Mouse (Mus musculus): ENCODE results near the gene Olfr611. TPM values are rescaled to one million over a fixed set of nuclear protein-coding genes. Genes with fewer than 3 reads are reported as not detected.
"Not testable (repeated sequence)": the region's sequence is repeated elsewhere in the genome, so short reads cannot be mapped to it uniquely, and the experiment has no call there.

Olfr611 gene
- not detected in 2 replicates for polyA plus RNA-seq (2016; fragmentation: Nextera tagmentation; extraction: Ambion mirVana)

DNA sequence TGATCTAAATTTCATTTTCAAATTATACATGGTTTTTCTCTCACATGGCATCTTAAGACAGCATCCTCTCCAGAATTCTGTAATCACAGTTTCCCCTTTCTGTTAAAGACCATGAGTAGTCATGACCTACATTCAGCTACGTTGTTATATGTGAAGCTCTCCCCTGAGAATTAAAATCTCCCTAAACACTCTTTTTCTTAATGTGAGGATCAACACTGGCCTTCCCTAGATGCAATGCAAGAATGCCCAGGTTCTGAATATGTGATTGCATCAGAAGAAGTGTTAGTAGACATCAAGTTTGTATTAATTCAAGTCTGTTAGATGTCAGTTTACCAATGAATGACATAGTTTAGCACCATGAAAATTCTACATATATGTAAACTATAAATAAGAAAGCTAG, at the start of gene Olfr611:
Gene Olfr611 (minus strand): TSS at position 101 of the 400 bp plus-strand sequence.
- not testable (repeated sequence) for H3K4me2 ChIP-seq (replicated peaks); H3K27me3 ChIP-seq; H3K9me3 ChIP-seq (replicated peaks); H3K4me3 ChIP-seq; H3K27ac ChIP-seq; H3K9ac ChIP-seq; H3K36me3 ChIP-seq; ATAC-seq (ENCODE audit: low FRiP score); H3K4me1 ChIP-seq
- 67% methylated on average over 1 of the region's 1 CpGs for WGBS

DNA sequence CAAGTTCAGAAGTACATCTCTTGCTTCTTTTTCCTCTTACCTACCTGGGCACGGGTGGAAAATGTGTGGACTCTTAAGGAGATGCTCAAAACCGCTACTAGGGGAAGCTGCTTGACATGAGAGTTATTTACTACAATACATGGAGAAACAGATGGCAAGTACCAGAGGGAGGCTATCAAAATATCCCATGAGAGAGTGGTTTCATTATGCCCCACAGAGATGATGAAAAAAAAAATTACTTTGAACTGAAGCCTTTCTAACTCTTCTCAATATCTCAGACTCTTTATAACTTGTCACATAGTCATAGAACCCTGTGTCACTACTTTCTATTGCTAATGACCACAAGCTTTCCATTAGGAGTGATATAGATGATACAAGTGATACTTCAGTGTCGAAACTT, 48.4 kb upstream of the Olfr611 start, which contains the start of gene Olfr616:
Gene Olfr616 (minus strand): TSS at position 101 of the 400 bp plus-strand sequence.
- H3K4me2 ChIP-seq (replicated peaks), result no peak within 1 kb of the TSS
- no peak within 1 kb of the TSS for H3K27ac ChIP-seq
- no peak within 1 kb of the TSS for H3K4me3 ChIP-seq
- no peak within 1 kb of the TSS for H3K9ac ChIP-seq
- ATAC-seq (ENCODE audit: low FRiP score), result no peak
- 80% methylated on average over 3 of the region's 3 CpGs for WGBS
- no peaks in the 10 kb centered on the region for H3K36me3 ChIP-seq
- no peaks in the 10 kb centered on the region for H3K4me1 ChIP-seq
- no peaks in the 10 kb centered on the region for H3K9me3 ChIP-seq (replicated peaks)
- no peaks in the 10 kb centered on the region for H3K27me3 ChIP-seq

DNA sequence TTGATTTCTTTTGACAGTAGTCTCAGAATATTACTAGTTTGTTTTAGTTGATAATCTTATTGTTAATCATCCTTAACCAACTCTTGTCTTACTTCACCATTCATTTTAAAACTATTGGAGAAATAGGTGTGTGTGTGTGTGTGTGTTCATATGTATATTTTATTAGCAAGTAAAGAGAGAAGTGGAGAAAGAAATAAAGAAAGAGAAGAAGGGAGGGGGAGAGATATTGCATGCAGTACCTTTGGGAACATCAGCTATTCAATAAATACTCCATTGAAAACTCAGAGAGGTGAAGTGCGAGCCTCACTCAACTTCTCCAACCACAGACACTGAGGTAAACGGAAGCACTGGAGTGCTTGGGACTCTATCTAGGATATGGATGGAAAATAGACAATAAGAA, 35.1 kb upstream of the Olfr611 start, which contains the start of gene Olfr615:
Gene Olfr615 (plus strand): TSS at position 301 of the 400 bp plus-strand sequence.
- WGBS, result 84% methylated on average over 2 of the region's 2 CpGs
- H3K4me2 ChIP-seq (replicated peaks), result no peak within 1 kb of the TSS
- H3K4me1 ChIP-seq, result no peaks in the 10 kb centered on the region
- no peaks in the 10 kb centered on the region for H3K9me3 ChIP-seq (replicated peaks)
- no peak for ATAC-seq (ENCODE audit: low FRiP score)
- H3K27ac ChIP-seq, result no peak within 1 kb of the TSS
- no peak within 1 kb of the TSS for H3K4me3 ChIP-seq
- H3K36me3 ChIP-seq, result no peaks in the 10 kb centered on the region
- H3K27me3 ChIP-seq, result no peaks in the 10 kb centered on the region
- no peak within 1 kb of the TSS for H3K9ac ChIP-seq

DNA sequence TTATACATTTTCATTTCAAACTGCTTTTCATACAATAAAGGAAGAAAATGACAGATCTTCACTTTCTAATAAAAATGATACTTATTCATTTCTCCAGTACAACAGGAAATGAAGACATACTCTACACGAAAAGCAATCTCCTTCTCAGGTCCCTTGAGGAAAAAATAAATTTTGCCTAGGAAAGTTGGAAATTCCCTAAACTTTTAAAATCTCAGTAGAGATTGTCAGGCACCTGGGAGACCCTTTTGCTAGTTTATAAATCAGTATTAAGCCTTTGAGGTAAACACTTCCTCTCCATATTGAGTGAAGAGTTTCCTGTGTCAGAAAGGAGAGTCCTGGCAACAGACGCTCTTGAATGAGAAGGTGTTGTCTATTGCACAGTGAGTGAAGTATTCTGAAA, 27.1 kb upstream of the Olfr611 start, which contains the start of gene Olfr613:
Gene Olfr613 (plus strand): TSS at position 301 of the 400 bp plus-strand sequence.
- H3K27ac ChIP-seq, result no peak within 1 kb of the TSS
- 83% methylated on average over 2 of the region's 2 CpGs for WGBS

DNA sequence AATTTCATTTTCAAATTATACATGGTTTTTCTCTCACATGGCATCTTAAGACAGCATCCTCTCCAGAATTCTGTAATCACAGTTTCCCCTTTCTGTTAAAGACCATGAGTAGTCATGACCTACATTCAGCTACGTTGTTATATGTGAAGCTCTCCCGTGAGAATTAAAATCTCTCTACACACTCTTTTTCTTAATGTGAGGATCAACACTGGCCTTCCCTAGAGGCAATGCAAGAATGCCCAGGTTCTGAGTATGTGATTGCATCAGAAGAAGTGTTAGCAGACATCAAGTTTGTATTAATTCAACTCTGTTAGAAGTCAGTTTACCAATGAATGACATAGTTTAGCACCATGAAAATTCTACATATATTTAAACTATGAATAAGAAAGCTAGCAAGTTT, 22.0 kb upstream of the Olfr611 start, which contains the start of gene Olfr612:
Gene Olfr612 (minus strand): TSS at position 101 of the 400 bp plus-strand sequence.
- WGBS, result 87% methylated on average over 2 of the region's 2 CpGs
- not testable (repeated sequence) for H3K9ac ChIP-seq; H3K4me1 ChIP-seq; H3K4me2 ChIP-seq (replicated peaks); H3K4me3 ChIP-seq; H3K9me3 ChIP-seq (replicated peaks); H3K27ac ChIP-seq; H3K27me3 ChIP-seq; ATAC-seq (ENCODE audit: low FRiP score); H3K36me3 ChIP-seq

More for the DNA sequence above, 27.1 kb upstream of the Olfr611 start, which contains the start of gene Olfr613:
- H3K4me2 ChIP-seq (replicated peaks), result no peak within 1 kb of the TSS
- H3K9ac ChIP-seq, result no peak within 1 kb of the TSS
- H3K4me1 ChIP-seq, result no peaks in the 10 kb centered on the region
- H3K36me3 ChIP-seq, result no peaks in the 10 kb centered on the region
- no peak within 1 kb of the TSS for H3K4me3 ChIP-seq
- no peaks in the 10 kb centered on the region for H3K9me3 ChIP-seq (replicated peaks)
- no peak for ATAC-seq (ENCODE audit: low FRiP score)
- H3K27me3 ChIP-seq, result no peaks in the 10 kb centered on the region

DNA sequence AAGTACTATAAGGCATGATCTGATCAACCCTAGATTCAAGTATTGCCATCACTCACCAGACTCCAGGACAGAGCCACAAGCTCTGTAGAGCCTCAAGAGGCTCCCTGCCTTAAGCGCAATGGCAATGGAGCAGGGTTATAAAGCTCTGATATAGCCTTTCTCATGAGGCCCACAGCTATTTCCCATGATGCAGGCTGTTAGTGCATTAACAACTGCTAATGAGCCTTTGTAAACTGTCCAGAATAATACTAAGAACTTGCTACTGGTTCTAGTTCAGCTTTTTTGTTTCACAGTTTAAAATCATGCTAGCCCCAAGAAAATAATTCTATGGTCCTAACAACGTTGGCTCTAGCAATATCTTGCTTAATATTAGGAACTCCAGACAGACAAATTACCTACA, 8.6 kb downstream of the Olfr611 start, which contains the start of gene Olfr610:
Gene Olfr610 (minus strand): TSS at position 101 of the 400 bp plus-strand sequence.
- no peak for ATAC-seq (ENCODE audit: low FRiP score)
- Histone ChIP-seq H3K4me2 (replicated peaks) (no peak within 1 kb of the TSS), H3K4me1 (no peaks in the 10 kb centered on the region), H3K9ac (no peak within 1 kb of the TSS), H3K36me3 (no peaks in the 10 kb centered on the region), H3K27me3 (no peaks in the 10 kb centered on the region), H3K9me3 (replicated peaks) (no peaks in the 10 kb centered on the region), H3K4me3 (no peak within 1 kb of the TSS), H3K27ac (no peak within 1 kb of the TSS)
- WGBS, result 84% methylated on average over 2 of the region's 2 CpGs

DNA sequence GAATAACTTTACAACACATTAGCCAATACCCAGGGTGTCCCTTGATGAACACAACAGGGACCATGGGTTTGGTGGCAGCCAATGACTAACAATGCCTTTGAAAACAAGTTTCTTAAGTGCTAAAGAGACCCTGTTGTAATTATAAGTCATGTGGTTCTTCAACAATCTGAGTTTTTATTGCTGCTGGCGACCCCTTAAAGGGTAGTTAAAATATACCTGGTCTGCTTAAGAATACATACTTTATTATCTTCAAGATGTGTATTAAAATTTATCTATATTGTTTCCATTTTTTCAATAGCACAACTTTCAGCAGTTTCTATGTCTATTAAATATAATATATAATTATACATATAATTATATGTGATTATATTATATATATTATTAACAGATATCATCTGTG, 22.7 kb downstream of the Olfr611 start, which contains the start of gene Olfr609:
Gene Olfr609 (minus strand): TSS at position 101 of the 400 bp plus-strand sequence.
- Histone ChIP-seq H3K4me1 (no peaks in the 10 kb centered on the region), H3K9me3 (replicated peaks) (no peaks in the 10 kb centered on the region), H3K27me3 (no peaks in the 10 kb centered on the region), H3K4me3 (no peak within 1 kb of the TSS), H3K27ac (no peak within 1 kb of the TSS), H3K36me3 (no peaks in the 10 kb centered on the region), H3K4me2 (replicated peaks) (no peak within 1 kb of the TSS), H3K9ac (no peak within 1 kb of the TSS)
- ATAC-seq (ENCODE audit: low FRiP score), result no peak
- 62% methylated on average over 1 of the region's 1 CpGs for WGBS

DNA sequence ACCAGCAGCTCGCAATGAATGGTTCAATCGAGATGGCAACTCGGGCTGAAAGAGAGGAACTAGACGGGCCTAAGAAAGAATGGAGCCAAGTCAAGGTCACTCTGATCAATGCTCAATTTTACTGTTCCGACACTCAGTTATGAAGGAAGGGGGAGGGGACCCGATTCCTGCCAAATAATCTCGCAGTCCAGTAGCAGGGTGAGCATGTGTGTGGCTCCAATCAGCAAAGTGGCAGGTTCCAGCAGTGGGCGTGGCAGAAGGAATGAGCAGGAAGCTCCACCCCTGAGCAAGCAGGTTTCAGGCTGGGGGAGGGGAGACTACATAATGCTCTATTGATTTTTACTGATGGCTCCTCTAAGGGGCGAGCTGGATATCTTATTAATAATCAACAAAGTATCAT, 43.5 kb downstream of the Olfr611 start:
- not testable (repeated sequence) for ATAC-seq (ENCODE audit: low FRiP score); H3K27me3 ChIP-seq
- WGBS, result 85% methylated on average over 9 of the region's 9 CpGs

DNA sequence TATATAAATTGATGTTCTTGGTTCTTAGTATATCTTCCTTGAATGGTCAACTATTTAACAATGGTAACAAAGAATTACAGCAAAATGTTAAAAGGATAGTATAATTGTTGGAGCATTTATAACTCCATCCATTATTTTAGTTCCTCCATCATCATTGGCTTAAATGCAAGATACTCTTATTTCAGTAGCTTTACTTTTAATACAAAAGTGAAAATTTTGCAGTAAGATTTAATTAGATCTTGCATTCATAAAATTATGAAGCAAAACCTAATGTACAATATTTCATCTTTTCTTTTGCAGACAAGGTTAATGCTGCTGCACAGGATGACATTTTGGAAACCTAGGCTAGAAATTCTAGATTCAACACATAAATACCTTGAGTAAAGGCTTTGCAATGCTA, 51.1 kb downstream of the Olfr611 start, which contains the start of gene Olfr608:
Gene Olfr608 (plus strand): TSS at position 301 of the 400 bp plus-strand sequence.
- H3K36me3 ChIP-seq, result no peaks in the 10 kb centered on the region
- H3K4me2 ChIP-seq (replicated peaks), result no peak within 1 kb of the TSS
- H3K9ac ChIP-seq, result no peak within 1 kb of the TSS
- no peak for ATAC-seq (ENCODE audit: low FRiP score)
- no peak within 1 kb of the TSS for H3K4me3 ChIP-seq
- no peaks in the 10 kb centered on the region for H3K27me3 ChIP-seq
- H3K4me1 ChIP-seq, result no peaks in the 10 kb centered on the region
- 0 out of 2 replicates have a peak, but pooled peaks cover 4% of the 10 kb centered on the region for H3K9me3 ChIP-seq (replicated peaks)
- no peak within 1 kb of the TSS for H3K27ac ChIP-seq

More for the DNA sequence above, 43.5 kb downstream of the Olfr611 start:
- H3K27ac ChIP-seq; H3K9ac ChIP-seq; H3K4me3 ChIP-seq; H3K9me3 ChIP-seq (replicated peaks); H3K36me3 ChIP-seq; H3K4me2 ChIP-seq (replicated peaks); H3K4me1 ChIP-seq: not testable (repeated sequence)

Other genes starting within 250 kb of the Olfr611 start
- gene Olfr596, start 215.2 kb downstream of the Olfr611 start, polyA plus RNA-seq (2016; fragmentation: Nextera tagmentation; extraction: Ambion mirVana), result not detected in 2 replicates
- gene Olfr597, start 204.5 kb downstream of the Olfr611 start, polyA plus RNA-seq (2016; fragmentation: Nextera tagmentation; extraction: Ambion mirVana), result not detected in 2 replicates
- gene Olfr598, start 197.3 kb downstream of the Olfr611 start, polyA plus RNA-seq (2016; fragmentation: Nextera tagmentation; extraction: Ambion mirVana), result not detected in 2 replicates
- not detected in 2 replicates for gene Olfr599, start 184.9 kb downstream of the Olfr611 start, polyA plus RNA-seq (2016; fragmentation: Nextera tagmentation; extraction: Ambion mirVana)
- not detected in 2 replicates for gene Olfr600, start 171.2 kb downstream of the Olfr611 start, polyA plus RNA-seq (2016; fragmentation: Nextera tagmentation; extraction: Ambion mirVana)
- gene Olfr601, start 158.2 kb downstream of the Olfr611 start, polyA plus RNA-seq (2016; fragmentation: Nextera tagmentation; extraction: Ambion mirVana), result not detected in 2 replicates
- gene Olfr603, start 134.7 kb downstream of the Olfr611 start, polyA plus RNA-seq (2016; fragmentation: Nextera tagmentation; extraction: Ambion mirVana), result not detected in 2 replicates
- not detected in 2 replicates for gene Usp17lc, start 105.8 kb downstream of the Olfr611 start, polyA plus RNA-seq (2016; fragmentation: Nextera tagmentation; extraction: Ambion mirVana)
- gene Olfr605, start 75.4 kb downstream of the Olfr611 start, polyA plus RNA-seq (2016; fragmentation: Nextera tagmentation; extraction: Ambion mirVana), result not detected in 2 replicates
- not detected in 2 replicates for gene Olfr606, start 71.8 kb downstream of the Olfr611 start, polyA plus RNA-seq (2016; fragmentation: Nextera tagmentation; extraction: Ambion mirVana)
- not detected in 2 replicates for gene Olfr607, start 56.7 kb downstream of the Olfr611 start, polyA plus RNA-seq (2016; fragmentation: Nextera tagmentation; extraction: Ambion mirVana)
- not detected in 2 replicates for gene Olfr608, start 51.0 kb downstream of the Olfr611 start, polyA plus RNA-seq (2016; fragmentation: Nextera tagmentation; extraction: Ambion mirVana)
- not detected in 2 replicates for gene Olfr609, start 22.8 kb downstream of the Olfr611 start, polyA plus RNA-seq (2016; fragmentation: Nextera tagmentation; extraction: Ambion mirVana)
- not detected in 2 replicates for gene Olfr610, start 8.7 kb downstream of the Olfr611 start, polyA plus RNA-seq (2016; fragmentation: Nextera tagmentation; extraction: Ambion mirVana)
- gene Olfr612, start 21.9 kb upstream of the Olfr611 start, polyA plus RNA-seq (2016; fragmentation: Nextera tagmentation; extraction: Ambion mirVana), result not detected in 2 replicates
- not detected in 2 replicates for gene Olfr613, start 27.2 kb upstream of the Olfr611 start, polyA plus RNA-seq (2016; fragmentation: Nextera tagmentation; extraction: Ambion mirVana)
- gene Olfr615, start 35.2 kb upstream of the Olfr611 start, polyA plus RNA-seq (2016; fragmentation: Nextera tagmentation; extraction: Ambion mirVana), result not detected in 2 replicates
- not detected in 2 replicates for gene Olfr616, start 48.3 kb upstream of the Olfr611 start, polyA plus RNA-seq (2016; fragmentation: Nextera tagmentation; extraction: Ambion mirVana)
- not detected in 2 replicates for gene Olfr617, start 52.2 kb upstream of the Olfr611 start, polyA plus RNA-seq (2016; fragmentation: Nextera tagmentation; extraction: Ambion mirVana)
- not detected in 2 replicates for gene Olfr618, start 69.3 kb upstream of the Olfr611 start, polyA plus RNA-seq (2016; fragmentation: Nextera tagmentation; extraction: Ambion mirVana)
- not detected in 2 replicates for gene Olfr619, start 79.7 kb upstream of the Olfr611 start, polyA plus RNA-seq (2016; fragmentation: Nextera tagmentation; extraction: Ambion mirVana)
- not detected in 2 replicates for gene Olfr620, start 91.7 kb upstream of the Olfr611 start, polyA plus RNA-seq (2016; fragmentation: Nextera tagmentation; extraction: Ambion mirVana)
- gene Olfr622, start 121.9 kb upstream of the Olfr611 start, polyA plus RNA-seq (2016; fragmentation: Nextera tagmentation; extraction: Ambion mirVana), result not detected in 2 replicates
- not detected in 2 replicates for gene Olfr623, start 142.9 kb upstream of the Olfr611 start, polyA plus RNA-seq (2016; fragmentation: Nextera tagmentation; extraction: Ambion mirVana)
- gene Olfr624, start 150.3 kb upstream of the Olfr611 start, polyA plus RNA-seq (2016; fragmentation: Nextera tagmentation; extraction: Ambion mirVana), result 0.04 and 0.07 TPM in 2 replicates
- not detected in 2 replicates for gene Olfr625-ps1, start 161.9 kb upstream of the Olfr611 start, polyA plus RNA-seq (2016; fragmentation: Nextera tagmentation; extraction: Ambion mirVana)
- gene Olfr243, start 193.8 kb upstream of the Olfr611 start, polyA plus RNA-seq (2016; fragmentation: Nextera tagmentation; extraction: Ambion mirVana), result not detected in 2 replicates
- not detected in 2 replicates for gene Olfr628, start 209.5 kb upstream of the Olfr611 start, polyA plus RNA-seq (2016; fragmentation: Nextera tagmentation; extraction: Ambion mirVana)
- not detected in 2 replicates for gene Olfr629, start 224.1 kb upstream of the Olfr611 start, polyA plus RNA-seq (2016; fragmentation: Nextera tagmentation; extraction: Ambion mirVana)
- not detected in 2 replicates for gene Olfr630, start 236.5 kb upstream of the Olfr611 start, polyA plus RNA-seq (2016; fragmentation: Nextera tagmentation; extraction: Ambion mirVana)